Mouse (Mus musculus) bone marrow, adult 2 months (tissue): ENCODE results near the gene Stk4.

Source experiments
- CTCF ChIP-seq: fragments of 200-500 bp; IDR thresholded peaks from 2 replicates; pipeline ENCODE4 v1.5.1; 2011; ENCODE audit warnings: low read length, control low read depth; ENCODE audit not compliant: control insufficient read depth, insufficient read depth
- POLR2A ChIP-seq: fragments of 200-500 bp; IDR thresholded peaks from 2 replicates; pipeline ENCODE4 v1.6.1; 2011; ENCODE audit warnings: low read depth, mild to moderate bottlenecking, control low read depth, low read length, borderline replicate concordance; ENCODE audit not compliant: control insufficient read depth

GRCm38 (mm10) chr2:164150086-164150760 lies 80.1 kb downstream of the Stk4 start:
- TF ChIP-seq CTCF (no peak), POLR2A (no peak)
